Mouse (Mus musculus): ENCODE results near the gene Arhgap30.

The Arhgap30 gene

DNA sequence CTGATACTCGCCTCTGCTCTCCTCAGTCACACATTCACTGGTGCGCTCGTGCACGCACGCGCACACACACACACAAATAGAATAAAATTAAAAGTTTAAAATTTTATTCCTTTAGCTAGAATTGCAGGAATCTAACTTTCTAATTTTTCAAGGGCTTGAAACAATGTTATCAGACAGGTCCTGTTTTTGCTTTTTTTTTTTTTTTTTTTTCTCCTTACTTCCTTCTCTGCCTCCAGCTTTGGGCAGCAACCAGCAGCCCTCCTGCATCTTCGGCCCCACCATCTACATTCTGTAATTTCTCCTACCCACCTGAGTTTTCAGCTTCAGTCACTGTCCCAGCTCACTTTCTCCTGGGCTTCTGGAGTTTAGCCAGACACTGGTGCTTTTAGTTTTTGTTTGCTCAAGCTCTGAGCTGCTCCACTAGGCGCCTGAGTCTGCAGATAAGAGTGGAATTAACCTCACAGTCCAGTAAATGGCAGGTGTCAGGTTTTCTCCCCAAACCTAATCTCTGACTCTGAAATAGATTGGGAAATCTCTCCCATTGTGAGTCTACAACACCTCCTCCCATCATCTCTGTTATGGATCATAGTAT lies 33.8 kb downstream of the Arhgap30 start:
- in situ Hi-C loops (cut with MboI; ENCODE audit: unreplicated experiment in 2 of 2): no loop called here

DNA sequence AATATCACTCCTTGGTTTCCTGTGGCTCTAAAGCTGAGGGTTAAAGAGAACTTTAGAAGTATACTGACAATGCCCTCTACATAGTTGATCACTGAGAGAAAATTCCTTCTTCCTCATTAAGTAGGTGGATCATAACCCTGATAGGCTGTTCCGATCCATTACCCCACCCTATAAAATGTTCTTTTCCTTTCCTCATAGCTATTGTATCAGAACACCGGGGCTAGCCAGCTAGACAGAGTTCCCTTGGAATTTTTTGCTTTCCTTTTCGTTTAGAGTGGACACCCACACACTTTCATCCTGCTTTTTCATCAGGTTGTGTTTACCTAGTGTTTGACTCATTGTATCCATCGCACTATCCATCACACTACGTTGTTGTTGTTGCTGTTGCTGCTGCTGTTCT lies 35.9 kb downstream of the Arhgap30 start:
- in situ Hi-C loops (cut with MboI; ENCODE audit: unreplicated experiment in 2 of 2): no loop called here

DNA sequence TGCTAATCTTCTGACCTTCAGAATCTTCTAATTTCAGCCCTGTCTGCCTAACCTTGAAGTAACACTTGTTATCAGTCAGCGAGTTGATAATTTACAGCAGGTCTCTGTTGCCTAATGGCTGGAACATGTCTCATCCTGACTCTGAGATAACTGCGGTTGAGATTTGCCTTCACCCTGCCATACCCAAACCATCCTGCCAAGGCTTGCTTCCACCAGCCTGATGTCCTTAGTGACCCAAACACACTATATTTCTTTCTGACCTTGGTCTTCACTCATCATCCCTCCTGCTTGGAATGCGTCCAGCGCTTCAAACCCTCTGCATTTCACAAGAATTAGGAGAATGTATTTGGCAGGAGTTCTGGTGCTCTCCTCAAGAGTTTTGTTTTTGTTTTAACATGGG lies 36.4 kb downstream of the Arhgap30 start:
- in situ Hi-C loops (cut with MboI; ENCODE audit: unreplicated experiment in 2 of 2): no loop called here

DNA sequence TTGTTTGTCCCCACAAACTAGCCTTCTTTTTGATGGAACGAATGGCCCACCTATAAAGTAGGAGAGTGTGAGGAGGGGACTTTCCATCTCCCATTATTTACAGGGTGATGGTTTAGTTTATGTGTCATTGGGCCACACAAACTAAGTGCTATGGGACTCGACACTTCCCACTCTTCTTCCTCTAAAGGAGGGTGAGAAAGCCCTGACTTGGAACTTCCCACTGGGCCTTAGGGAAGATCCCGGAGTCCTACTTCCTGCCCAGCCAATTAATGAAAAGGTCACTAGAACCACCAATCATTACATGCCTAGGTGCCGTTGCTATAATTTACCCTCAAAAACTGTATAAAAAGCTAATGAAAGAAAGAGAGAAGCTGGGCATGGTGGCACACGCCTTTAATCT lies 43.4 kb downstream of the Arhgap30 start:
- in situ Hi-C loops (cut with MboI; ENCODE audit: unreplicated experiment in 2 of 2): no loop called here

DNA sequence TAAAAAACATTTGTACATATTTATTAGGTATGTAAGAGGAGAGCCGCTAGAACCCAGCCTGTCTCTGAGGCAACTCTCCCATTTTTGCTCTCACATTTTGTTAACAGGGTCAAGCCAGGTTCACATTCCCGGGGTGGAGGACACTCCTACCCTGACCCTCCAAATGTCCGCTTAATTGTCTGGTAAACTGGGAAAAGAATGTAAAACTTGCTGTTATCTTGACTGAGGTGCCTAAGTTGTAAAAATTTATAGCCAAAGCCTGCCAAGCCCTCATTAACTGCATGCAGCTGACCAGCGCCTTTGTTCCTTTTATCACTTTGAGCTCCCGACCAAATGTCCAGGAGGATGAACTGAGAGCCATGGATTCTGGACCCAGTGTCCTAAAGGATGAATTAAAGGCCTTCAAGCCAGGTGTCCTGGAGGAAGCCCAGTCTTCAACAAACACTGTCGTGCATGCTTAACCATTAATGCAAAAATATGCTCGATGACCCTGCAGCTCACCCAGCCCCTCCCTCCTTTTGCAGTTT lies 46.6 kb downstream of the Arhgap30 start:
- in situ Hi-C loops (cut with MboI; ENCODE audit: unreplicated experiment in 2 of 2): no loop called here

DNA sequence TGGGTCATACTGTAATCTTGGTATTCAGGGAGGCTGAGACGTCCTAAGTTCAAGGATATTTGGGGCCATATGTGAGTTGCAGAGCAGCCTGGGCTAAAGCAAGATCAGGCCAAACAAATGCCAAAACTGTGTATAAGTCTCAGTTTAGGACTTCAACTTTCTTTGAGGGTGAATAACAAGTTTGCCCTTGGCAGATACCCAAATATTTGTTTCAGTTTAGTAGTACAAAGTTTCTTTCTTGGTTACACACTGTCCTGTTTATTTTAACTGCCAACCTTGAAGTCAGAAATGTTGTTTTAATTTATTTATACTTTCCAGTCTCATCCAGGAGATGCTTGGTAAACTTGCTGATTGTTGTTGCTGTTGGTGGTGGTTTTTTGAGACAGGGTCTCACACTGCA lies 47.2 kb downstream of the Arhgap30 start:
- in situ Hi-C loops (cut with MboI; ENCODE audit: unreplicated experiment in 2 of 2): no loop called here

DNA sequence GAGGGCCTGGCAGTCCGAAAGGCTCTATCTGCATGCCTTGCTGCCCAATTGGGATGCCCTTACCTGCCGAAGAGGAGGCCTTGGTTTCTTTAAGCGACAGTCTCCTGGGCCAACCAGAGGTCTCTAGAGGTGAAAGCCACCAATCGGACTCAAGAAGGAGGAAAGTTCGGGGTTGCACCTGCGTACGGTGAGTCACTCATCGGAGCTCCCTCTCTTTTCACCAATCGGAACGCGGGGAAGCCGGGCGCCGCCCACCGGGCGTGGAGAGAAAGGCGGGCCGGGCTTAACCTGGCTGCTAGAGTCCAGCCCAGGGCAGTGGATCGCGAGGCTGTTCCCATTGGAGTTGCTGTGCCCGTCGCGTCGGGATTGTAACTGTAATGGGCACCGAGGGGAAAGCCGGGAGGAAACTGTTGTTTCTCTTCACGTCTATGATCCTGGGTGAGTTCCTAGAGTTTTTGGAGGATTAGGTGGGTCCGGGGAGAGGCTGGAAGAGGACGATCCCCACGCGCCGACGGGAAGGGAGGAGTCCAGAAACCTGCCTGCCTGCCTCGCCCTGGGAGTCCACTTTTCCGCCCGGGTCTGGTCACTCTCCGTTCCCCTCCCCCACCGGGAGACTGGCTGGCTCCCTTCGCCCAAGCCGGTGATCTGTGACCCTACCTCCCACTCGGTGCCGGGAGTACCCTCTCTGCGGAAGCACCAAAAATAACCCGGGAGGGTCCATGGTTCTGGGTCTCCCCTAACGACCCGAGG lies 48.7 kb downstream of the Arhgap30 start, which contains the start of gene F11r:
Gene F11r (plus strand): TSS at position 272 of the 750 bp plus-strand sequence.
- in situ Hi-C loops (cut with MboI; ENCODE audit: unreplicated experiment in 2 of 2): no loop called here

DNA sequence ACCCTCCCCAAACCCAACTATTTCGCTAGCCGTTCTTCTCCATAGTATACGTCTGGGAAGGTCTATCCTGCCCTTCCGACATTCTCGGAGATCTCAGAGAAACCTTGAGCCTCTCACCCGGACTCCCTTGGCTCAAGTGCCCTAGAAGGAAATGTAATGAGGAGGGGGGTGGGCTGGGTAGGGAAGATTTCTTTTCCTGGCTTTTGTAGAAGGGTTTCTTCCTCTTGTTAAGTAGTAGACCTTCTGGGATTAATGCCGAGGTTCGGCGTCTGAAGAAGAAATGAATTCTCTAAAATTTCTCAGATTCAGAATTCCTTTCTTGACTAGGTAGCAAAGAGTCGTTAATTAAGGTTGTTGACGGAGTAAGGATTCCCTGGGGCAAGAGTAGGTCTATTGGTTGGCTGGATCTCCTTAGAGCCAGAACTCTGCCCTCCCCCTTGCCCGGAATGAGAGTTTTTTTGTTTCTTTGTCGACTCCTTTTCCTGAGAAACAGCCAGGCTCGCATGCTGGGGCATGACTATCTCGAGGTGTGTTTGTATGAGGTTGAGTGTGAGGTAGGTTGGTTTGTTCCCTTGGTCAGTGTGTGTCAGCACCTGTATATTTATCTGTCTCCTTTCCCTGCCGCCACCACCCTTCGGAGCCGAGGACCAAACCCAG lies 49.4 kb downstream of the Arhgap30 start:
- in situ Hi-C loops (cut with MboI; ENCODE audit: unreplicated experiment in 2 of 2): no loop called here

DNA sequence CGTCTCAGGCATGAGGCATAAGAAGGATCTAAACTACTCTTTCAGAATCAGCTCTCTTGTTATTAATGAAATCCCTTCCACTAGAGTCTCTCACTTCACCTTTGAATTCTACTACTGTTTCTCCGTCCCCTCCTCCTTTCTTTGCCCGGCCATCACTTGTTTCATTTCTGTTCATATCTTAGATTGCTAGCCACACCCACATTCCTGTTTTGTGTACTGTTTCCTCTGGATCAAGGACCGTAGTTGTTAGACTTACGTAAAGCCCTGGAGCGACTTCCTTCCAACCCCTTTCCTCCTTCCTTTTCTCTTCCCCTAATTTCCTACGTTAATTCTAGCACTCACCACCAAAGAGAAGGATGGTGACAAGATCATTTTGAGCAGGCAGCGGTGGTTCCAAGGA lies 50.3 kb downstream of the Arhgap30 start:
- in situ Hi-C loops (cut with MboI; ENCODE audit: unreplicated experiment in 2 of 2): no loop called here

DNA sequence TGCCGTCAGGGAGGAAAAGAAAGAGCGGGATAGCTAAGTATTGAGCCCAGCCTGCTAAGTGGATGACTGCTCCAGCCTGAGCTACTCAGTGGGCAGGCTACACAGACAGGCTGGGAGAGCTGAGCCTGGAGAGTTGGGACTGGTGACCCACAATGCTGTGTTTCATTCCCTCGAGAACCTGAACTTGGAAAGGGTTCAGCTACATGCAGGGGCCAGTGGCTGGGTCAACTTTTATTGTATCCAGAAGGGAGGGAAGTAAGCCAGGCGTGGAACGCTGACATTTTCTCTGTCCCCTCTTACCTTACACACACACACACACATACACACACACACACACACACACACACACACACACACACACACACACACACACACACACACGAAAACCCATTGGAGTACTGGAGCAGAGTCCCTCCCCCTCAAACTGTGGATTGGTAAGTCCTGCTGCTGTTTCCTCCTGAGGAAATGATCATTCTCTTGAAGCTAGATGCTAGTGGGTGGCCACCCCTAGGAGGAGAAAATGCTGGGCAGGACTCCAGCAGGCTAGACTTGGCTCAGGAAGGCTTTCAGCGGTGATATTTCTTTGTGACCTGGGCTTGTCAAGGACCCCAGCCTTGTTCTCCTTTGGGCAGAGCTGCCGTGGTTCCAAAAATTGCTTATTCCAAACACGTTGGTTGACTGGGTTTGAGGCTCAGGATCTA lies 51.4 kb downstream of the Arhgap30 start:
- in situ Hi-C loops (cut with MboI; ENCODE audit: unreplicated experiment in 2 of 2): no loop called here

DNA sequence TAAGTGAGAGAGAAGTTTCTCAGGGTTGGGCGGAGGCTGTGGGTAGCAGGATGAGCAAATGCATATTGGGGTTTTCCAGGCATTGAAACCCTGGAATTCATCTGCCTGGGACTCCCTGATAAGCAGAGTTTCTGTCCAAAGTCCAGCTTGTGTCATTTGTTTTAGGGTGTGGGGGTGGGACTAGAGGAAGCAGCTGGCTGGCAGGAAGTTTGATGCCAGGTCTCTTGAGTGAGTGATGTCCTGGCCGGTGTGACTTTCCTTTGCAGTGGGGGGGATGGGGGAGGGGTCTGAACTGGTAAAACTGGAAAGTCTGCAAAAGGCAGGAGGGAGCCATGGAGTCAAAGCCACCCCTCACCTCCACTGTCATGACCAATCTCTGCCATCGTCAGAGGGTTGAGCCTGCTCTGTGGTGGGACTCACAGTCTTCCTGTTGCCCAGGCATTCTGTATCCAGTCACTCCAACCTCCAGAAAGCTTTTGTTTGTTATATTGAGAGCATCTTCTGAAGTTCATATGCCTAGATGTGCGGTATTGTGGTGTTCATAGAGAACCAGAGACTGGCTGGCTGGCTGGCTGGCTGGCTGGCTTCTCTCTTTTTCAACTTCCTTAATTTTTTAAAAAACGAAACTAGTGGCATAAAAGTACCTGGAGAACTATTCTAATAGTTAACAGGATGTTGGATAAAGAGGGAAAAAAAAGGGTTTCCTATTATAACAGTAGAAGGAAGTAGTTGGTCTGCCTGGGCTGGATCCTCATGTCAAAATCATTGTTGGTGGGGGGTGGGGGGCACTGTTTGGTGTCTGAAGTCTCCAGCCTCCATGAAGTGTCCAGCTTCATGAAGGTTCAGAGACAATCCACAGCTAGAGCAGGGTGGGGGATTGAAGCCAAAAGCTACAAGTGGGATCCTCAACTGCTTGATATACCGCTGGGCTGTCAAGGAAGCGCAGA lies 53.0 kb downstream of the Arhgap30 start:
- in situ Hi-C loops (cut with MboI; ENCODE audit: unreplicated experiment in 2 of 2): no loop called here

DNA sequence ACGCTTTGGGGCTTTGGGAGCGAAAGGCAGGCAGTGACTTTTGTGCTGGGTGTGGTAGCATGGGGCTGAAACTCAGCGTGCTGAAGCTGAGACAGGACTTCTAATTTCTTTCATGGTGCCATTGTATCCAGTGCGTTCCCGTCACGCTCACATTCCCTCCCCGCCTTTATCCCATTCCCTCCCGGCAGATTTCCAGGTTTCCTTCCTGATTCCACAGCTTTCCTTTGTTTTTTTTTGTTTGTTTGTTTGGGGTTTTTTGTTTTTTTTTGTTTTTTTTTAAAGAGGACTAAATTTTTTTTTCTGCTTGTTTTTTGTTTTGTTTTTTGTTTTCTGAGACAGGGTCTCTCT lies 53.6 kb downstream of the Arhgap30 start:
- in situ Hi-C loops (cut with MboI; ENCODE audit: unreplicated experiment in 2 of 2): no loop called here

DNA sequence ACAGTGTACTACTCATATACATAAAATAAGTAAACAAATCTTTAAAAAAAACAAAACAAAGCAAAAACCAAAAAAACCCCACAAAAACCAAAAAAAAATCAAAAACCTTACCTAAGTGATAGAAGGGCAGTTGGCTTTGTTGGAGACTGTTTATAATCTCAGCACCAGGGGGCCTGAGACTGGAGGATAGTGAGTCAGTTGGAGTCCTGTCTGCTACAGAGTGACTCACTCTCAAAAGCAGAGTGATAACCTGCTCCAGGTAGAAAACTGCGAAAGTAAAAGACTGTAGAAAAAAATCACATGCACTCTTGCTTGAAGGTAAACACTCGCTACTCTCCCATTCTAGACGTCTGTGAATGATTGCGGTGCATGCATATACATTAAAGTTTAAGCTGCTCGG lies 56.3 kb downstream of the Arhgap30 start:
- in situ Hi-C loops (cut with MboI; ENCODE audit: unreplicated experiment in 2 of 2): no loop called here

DNA sequence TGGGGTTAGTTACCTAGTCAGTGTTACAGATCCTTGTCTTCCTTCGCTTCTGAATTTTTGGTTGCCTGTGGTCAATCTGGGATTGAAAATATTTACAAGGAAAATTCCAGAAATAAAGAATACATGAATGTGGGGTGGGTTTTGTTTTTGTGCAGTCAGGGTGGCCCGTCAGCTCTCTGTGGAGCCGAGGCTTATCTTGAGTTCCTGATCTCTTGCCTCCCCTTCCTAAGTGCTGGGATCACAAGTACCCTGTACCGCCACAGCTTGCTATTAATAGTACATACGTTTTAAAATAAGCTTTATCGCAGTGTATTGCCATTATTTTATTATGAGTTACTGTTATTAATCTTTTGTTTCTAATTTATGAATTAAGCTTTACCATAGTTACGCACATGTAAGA lies 58.1 kb downstream of the Arhgap30 start:
- in situ Hi-C loops (cut with MboI; ENCODE audit: unreplicated experiment in 2 of 2): no loop called here

DNA sequence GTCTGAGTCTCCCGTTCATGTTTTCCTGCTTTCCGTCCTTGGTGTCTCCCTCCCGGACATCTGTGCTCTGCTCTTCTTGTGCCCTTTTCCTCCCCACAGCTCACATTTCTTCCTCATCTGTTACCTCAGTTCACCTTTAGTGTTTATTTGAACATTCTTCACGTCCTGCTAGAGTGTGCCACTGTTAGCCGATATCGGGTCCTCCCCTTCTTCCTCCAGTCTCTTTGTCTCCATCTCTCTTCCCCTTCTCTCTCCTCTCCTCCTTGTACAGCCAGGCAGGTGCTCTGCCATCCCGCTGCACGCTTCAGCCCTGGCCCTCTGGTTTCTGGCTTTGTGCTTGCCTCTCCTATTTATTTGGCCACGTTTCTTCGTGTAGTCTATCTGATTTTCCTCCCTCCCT lies 58.9 kb downstream of the Arhgap30 start:
- in situ Hi-C loops (cut with MboI; ENCODE audit: unreplicated experiment in 2 of 2): no loop called here

DNA sequence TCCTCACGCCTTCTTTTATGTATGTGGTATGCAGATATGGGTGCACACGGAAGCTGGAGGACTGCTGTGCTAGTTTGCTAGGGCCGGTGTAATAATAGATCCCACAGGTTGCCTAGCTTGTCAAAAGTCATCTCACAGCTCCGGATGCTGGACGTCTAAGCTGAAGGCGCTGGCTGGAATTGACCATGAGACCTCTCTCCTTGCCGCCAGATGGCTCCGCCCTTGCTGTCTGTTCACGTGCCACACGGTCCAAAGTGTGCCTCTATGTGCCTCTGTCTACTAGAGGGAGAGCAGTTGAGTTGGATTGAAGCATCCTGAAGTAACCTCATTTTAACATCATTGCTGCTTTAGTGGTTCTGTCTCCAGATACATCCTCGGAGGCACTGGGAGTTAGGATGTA lies 61.3 kb downstream of the Arhgap30 start:
- in situ Hi-C loops (cut with MboI; ENCODE audit: unreplicated experiment in 2 of 2): no loop called here

DNA sequence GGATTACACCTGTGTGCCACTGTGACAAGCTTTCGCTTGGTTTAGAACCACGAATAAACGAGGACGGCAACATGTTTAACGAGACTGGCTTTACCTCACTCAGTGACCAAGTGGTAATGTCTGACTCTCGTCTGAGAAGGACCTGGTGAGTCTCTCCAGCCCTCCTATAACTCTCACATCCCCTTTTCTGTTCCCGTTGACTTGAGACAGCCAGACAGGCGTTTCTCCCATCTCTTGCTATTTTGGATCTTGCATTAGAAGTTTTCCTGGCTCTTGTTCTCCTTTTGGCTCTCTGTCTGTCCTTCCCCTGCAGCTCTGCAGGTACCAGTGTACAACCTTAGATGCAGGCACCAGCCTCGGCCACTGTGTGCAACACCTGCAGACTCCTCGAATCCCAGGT lies 62.2 kb downstream of the Arhgap30 start:
- in situ Hi-C loops (cut with MboI; ENCODE audit: unreplicated experiment in 2 of 2): no loop called here

DNA sequence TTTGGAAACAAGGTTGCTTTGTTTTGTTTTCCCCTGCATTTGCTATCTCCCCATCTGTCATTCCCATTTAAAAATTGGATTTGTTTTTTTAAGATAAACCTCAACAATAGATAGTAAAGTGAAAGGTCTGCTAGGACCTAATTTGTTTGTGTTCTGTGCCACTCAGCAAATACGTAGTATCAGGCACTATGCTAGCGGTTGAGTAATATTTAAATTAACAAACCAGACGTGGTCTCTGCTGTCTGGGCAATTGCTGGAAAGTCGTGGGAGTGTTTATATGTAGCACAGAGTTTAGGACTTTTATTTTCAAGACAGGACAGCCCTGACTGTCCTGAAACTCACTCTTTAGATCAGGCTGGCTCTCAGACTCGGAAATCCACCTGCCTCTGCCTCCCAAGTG lies 63.8 kb downstream of the Arhgap30 start:
- in situ Hi-C loops (cut with MboI; ENCODE audit: unreplicated experiment in 2 of 2): no loop called here

DNA sequence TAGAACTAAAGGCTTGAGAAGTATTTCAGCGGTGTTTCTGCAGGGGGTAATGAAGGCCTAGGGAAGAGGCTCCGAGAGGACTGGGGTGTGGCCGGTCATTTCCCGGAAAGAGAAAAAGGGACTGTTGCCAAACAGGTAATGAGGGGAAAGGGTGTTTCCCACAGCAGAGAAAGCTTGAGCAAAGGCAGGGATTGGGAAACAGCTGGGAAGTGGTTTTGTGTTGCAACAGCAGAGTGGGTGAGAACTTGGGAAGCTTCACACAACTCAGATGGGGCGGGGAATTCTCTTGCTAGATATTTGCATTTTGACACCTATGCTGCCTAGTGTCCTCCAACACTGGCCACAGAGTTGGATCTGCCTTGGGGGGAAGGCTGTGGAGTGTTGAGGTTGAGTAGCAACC lies 64.2 kb downstream of the Arhgap30 start:
- in situ Hi-C loops (cut with MboI; ENCODE audit: unreplicated experiment in 2 of 2): no loop called here

DNA sequence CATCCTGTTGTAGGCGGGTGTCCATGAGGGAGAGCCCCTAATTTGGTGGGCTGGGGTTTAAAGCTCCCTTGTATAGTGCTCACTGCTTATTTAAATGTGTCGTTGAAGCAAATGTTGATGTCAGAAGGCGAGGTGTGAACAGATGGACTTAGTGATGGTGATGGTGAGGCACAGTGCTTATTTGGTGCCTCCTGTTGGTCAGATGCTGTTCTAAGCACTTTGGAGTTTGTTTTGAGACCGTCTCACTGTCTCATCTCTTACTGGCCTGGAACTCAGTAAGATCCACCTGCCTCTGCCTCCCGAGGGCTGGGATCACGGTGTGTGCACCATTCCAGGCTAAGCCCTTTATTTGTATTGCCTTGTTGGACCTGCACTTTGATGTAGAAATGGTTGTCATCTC lies 66.2 kb downstream of the Arhgap30 start:
- in situ Hi-C loops (cut with MboI; ENCODE audit: unreplicated experiment in 2 of 2): no loop called here

Measured in v-Abl transformed pro-B cells (cell line).